Mouse (Mus musculus) heart, adult 10 weeks (tissue): Measurements from ENCODE around the gene Gm11437. TPM values are rescaled to one million over a fixed set of nuclear protein-coding genes. Genes with fewer than 3 reads are reported as not detected.

ENCODE experiments used
- polyA plus RNA-seq: library from polyadenylated mRNA; stranded (reverse); fragments of 350-450 nt; fragmentation: Illumina TruSeq; extraction: RNeasy Lipid Tissue Mini Kit (QIAGEN cat#74804); gene quantifications from one replicate; pipeline ENCODE4 v1.2.3, GENCODE M21; 2014; ENCODE audit warnings: low read depth, low replicate concordance

Gene Gm11437
- polyA plus RNA-seq, result not detected

GRCm38 (mm10) chr11:84167046-84167526 is at the start of gene Gm11437:
Gene Gm11437, minus strand, starts transcription at chr11:84167476.

GRCm38 (mm10) chr11:84128943-84129798 is 38.1 kb downstream of the Gm11437 start, which contains the start of the genes Tada2a and Acaca:
Gene Tada2a, minus strand, starts transcription at chr11:84129600.
Gene Acaca, plus strand, starts transcription at chr11:84129672.

Other genes with a start within 250 kb of the Gm11437 start
- gene Ddx52, start 225.4 kb downstream of the Gm11437 start, polyA plus RNA-seq, result 14.3 TPM
- gene Synrg, start 203.0 kb downstream of the Gm11437 start, polyA plus RNA-seq, result 17.7 TPM
- gene Dusp14, start 98.2 kb downstream of the Gm11437 start, polyA plus RNA-seq, result 0.50 TPM
- gene Tada2a, start 37.9 kb downstream of the Gm11437 start, polyA plus RNA-seq, result 10.2 TPM
- gene Acaca, start 37.8 kb downstream of the Gm11437 start, polyA plus RNA-seq, result 8.4 TPM